ENCODE assay signal across 8 mouse cellular contexts in the genomic region with DNA sequence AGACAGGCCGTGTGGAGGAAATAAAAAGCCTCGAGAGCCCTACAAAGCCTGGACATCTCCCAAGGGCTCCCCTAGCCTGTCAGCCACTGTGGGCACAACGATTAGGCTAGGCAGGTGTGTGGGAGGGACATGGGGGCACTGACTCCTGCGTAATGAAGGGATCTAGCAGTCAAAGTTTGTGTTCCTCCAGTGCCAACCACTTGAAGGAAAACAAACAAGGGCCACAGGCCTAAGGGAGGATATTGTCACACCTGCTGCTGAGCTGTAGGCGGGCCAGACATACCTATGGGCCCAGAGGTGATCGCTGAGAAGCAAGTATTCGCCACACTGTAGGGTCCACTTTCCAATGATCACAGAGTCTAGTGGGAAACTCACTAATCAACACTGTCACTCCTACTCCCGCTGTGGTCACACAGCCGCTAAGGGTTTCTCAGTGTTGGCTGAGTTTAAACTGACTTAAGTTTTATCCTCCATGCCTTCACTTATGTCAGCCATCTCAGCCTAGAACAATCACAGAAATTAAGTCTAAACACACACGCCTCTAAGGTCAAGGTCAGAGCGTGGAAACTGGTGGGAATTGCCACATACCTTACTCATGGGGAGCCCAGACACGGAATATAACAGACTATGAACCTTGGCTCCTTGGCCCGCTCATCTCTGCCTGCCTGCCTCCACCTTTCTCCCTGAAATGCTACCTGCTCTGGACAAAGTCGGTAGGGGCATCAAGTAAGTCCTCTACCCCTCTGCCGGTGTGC. TPM values are rescaled to one million over a fixed set of nuclear protein-coding genes. Genes with fewer than 3 reads are reported as not detected.
A peak's percentile ranks its signal among the peaks of the same experiment; 100 is the strongest.
DNase-seq lines count a peak whose midpoint lies in the region; ATAC-seq and TF ChIP-seq lines count a peak whose summit lies in the region.

No protein-coding gene starts in this region.

- no peak for TF ChIP-seq POLR2A in brain, embryonic 14.5 days (IDR thresholded peaks at IDR 0.05; ENCODE audit: borderline replicate concordance, extremely low read depth, insufficient read depth, insufficient read length, poor library complexity, severe bottlenecking)

- peak overlapping the region; percentile 95 for H3K4me2 ChIP-seq in heart, embryonic 14.5 days (ENCODE audit: low read length)
- peak overlapping the region; percentile 81 for H3K4me2 ChIP-seq in hindbrain, postnatal 0 days (ENCODE audit: low read depth, low read length)
- H3K4me2 ChIP-seq in midbrain, embryonic 11.5 days: peak overlapping the region; percentile 82

- H3K9me3 ChIP-seq in heart, embryonic 14.5 days (ENCODE audit: control insufficient read depth, low read length): no peaks in the 10 kb centered on the region
- no peaks in the 10 kb centered on the region for H3K9me3 ChIP-seq in hindbrain, postnatal 0 days (ENCODE audit: low read length)
- H3K9me3 ChIP-seq in midbrain, embryonic 11.5 days (ENCODE audit: control insufficient read depth, low read length): no peaks in the 10 kb centered on the region

- H3K36me3 ChIP-seq in heart, embryonic 14.5 days (ENCODE audit: control insufficient read depth, insufficient read depth, low read length): peaks cover 7% of the 10 kb centered on the region
- H3K36me3 ChIP-seq in hindbrain, postnatal 0 days (ENCODE audit: insufficient read depth, low read length): no peaks in the 10 kb centered on the region; the same call in 1 of the 2 replicates
- no peaks in the 10 kb centered on the region; the same call in 1 of the 2 replicates for H3K36me3 ChIP-seq in midbrain, embryonic 11.5 days (ENCODE audit: control insufficient read depth, insufficient read depth, low read length)

- H3K27ac ChIP-seq in heart, embryonic 14.5 days (replicated peaks in 1 of 2; ENCODE audit: control insufficient read depth in 1 of 2, insufficient read depth in 1 of 2, low read depth in 2 of 2, low read length in 2 of 2): no peak overlapping the region
- H3K27ac ChIP-seq in hindbrain, postnatal 0 days: no peak overlapping the region
- no peak overlapping the region for H3K27ac ChIP-seq in midbrain, embryonic 11.5 days (ENCODE audit: low read depth, low read length)

- ATAC-seq in heart, embryonic 14.5 days (ENCODE audit: insufficient number of reproducible peaks, insufficient read depth, low FRiP score, low read depth): no peak
- ATAC-seq in hindbrain, postnatal 0 days: no peak
- no peak for ATAC-seq in midbrain, embryonic 11.5 days (ENCODE audit: low FRiP score)

- peaks cover 2 to 14% of the 10 kb centered on the region in 2 experiments for H3K4me1 ChIP-seq in heart, embryonic 14.5 days (ENCODE audit: control insufficient read depth in 2 of 2, insufficient read depth in 2 of 2, low read length in 2 of 2)
- H3K4me1 ChIP-seq in hindbrain, postnatal 0 days (ENCODE audit: insufficient read depth, low read length): peaks cover 11% of the 10 kb centered on the region; the same call in 1 of the 2 replicates
- peaks cover 12% of the 10 kb centered on the region for H3K4me1 ChIP-seq in midbrain, embryonic 11.5 days (ENCODE audit: control insufficient read depth, insufficient read depth, low read length)

- peak overlapping the region; percentile 44 to 45 for H3K4me3 ChIP-seq in heart, embryonic 14.5 days (ENCODE audit: control insufficient read depth in 1 of 2, insufficient read depth in 1 of 2, low read depth in 1 of 2, low read length in 2 of 2)
- H3K4me3 ChIP-seq in hindbrain, postnatal 0 days (ENCODE audit: low read length): peak overlapping the region; percentile 42
- H3K4me3 ChIP-seq in midbrain, embryonic 11.5 days (ENCODE audit: low read depth, low read length): peak overlapping the region; percentile 39; the same call in 1 of the 2 replicates

- no peak for TF ChIP-seq CTCF in brain, embryonic 14.5 days (IDR thresholded peaks at IDR 0.05; ENCODE audit: borderline replicate concordance, extremely low read depth, insufficient read depth, insufficient read length)
- TF ChIP-seq CTCF in hindbrain, postnatal 0 days (IDR thresholded peaks at IDR 0.05; ENCODE audit: low read depth): no peak

- DNase-seq in heart, adult 11 months: no peak
- DNase-seq in brain, embryonic 14.5 days (ENCODE audit: low read depth): peak; percentile 6
- DNase-seq in hindbrain, postnatal 0 days (ENCODE audit: low spot score): no peak
- DNase-seq in midbrain, embryonic 11.5 days (ENCODE audit: low spot score, missing footprints): no peak
- no peak for DNase-seq in thymus, postnatal 36 days
- DNase-seq in retina, postnatal 1 day: no peak
- no peak for DNase-seq in thymus, postnatal 14 days

- H3K27me3 ChIP-seq in heart, embryonic 14.5 days (ENCODE audit: control insufficient read depth, insufficient read depth, low read length): no peaks in the 10 kb centered on the region
- no peaks in the 10 kb centered on the region for H3K27me3 ChIP-seq in hindbrain, postnatal 0 days (ENCODE audit: insufficient read depth, low read length)
- H3K27me3 ChIP-seq in midbrain, embryonic 11.5 days (ENCODE audit: control insufficient read depth, insufficient read depth, low read length): peaks cover 2% of the 10 kb centered on the region; the same call in 1 of the 2 replicates

- H3K9ac ChIP-seq in heart, embryonic 14.5 days (ENCODE audit: low read length): peak overlapping the region; percentile 73
- H3K9ac ChIP-seq in hindbrain, postnatal 0 days (replicated peaks; ENCODE audit: low read length): peak overlapping the region; percentile 57
- H3K9ac ChIP-seq in midbrain, embryonic 11.5 days (ENCODE audit: low read length): peak overlapping the region; percentile 64

- 51% methylated on average over 15 of the region's 15 CpGs for WGBS in heart, embryonic 14.5 days
- 50% methylated on average over 15 of the region's 15 CpGs for WGBS in hindbrain, postnatal 0 days
- WGBS in midbrain, embryonic 11.5 days: 55% methylated on average over 15 of the region's 15 CpGs

RNA-seq across cellular contexts. Expression of gene Pld6, which starts 0.8 kb away (rescaled TPM):
- polyA plus RNA-seq in heart, embryonic 14.5 days (2014; fragmentation: Nextera tagmentation; extraction: Ambion mirVana): 1.6 and 2.0 TPM in 2 replicates
- 4.3 and 6.1 TPM in 2 replicates for polyA plus RNA-seq in brain, embryonic 14.5 days (2012; rRNA removed)
- 10.9 and 16.0 TPM in 2 replicates for total RNA-seq in hindbrain, postnatal 0 days (2014; rRNA removed)
- polyA plus RNA-seq in hindbrain, postnatal 0 days (2015; fragmentation: Nextera tagmentation; extraction: Ambion mirVana): 21.5 and 24.6 TPM in 2 replicates
- 0.36 and 0.79 TPM in 2 replicates for polyA plus RNA-seq in midbrain, embryonic 11.5 days (2014; fragmentation: Nextera tagmentation; extraction: Ambion mirVana)

RNA-seq across cellular contexts. Expression of gene Flcn, which starts 23.2 kb away (rescaled TPM):
- 30.3 and 34.3 TPM in 2 replicates for polyA plus RNA-seq in heart, embryonic 14.5 days (2014; fragmentation: Nextera tagmentation; extraction: Ambion mirVana)
- polyA plus RNA-seq in brain, embryonic 14.5 days (2012; rRNA removed): 46.1 and 58.8 TPM in 2 replicates
- total RNA-seq in hindbrain, postnatal 0 days (2014; rRNA removed): 42.8 and 43.5 TPM in 2 replicates
- polyA plus RNA-seq in hindbrain, postnatal 0 days (2015; fragmentation: Nextera tagmentation; extraction: Ambion mirVana): 28.4 and 28.8 TPM in 2 replicates
- 27.4 and 28.2 TPM in 2 replicates for polyA plus RNA-seq in midbrain, embryonic 11.5 days (2014; fragmentation: Nextera tagmentation; extraction: Ambion mirVana)

RNA-seq across cellular contexts. Expression of gene Nt5m, which starts 52.6 kb away (rescaled TPM):
- 38.8 and 40.1 TPM in 2 replicates for polyA plus RNA-seq in heart, embryonic 14.5 days (2014; fragmentation: Nextera tagmentation; extraction: Ambion mirVana)
- 57.5 and 63.4 TPM in 2 replicates for polyA plus RNA-seq in brain, embryonic 14.5 days (2012; rRNA removed)
- 85.4 and 101 TPM in 2 replicates for total RNA-seq in hindbrain, postnatal 0 days (2014; rRNA removed)
- polyA plus RNA-seq in hindbrain, postnatal 0 days (2015; fragmentation: Nextera tagmentation; extraction: Ambion mirVana): 88.4 and 89.1 TPM in 2 replicates
- 38.8 and 40.4 TPM in 2 replicates for polyA plus RNA-seq in midbrain, embryonic 11.5 days (2014; fragmentation: Nextera tagmentation; extraction: Ambion mirVana)

RNA-seq across cellular contexts. Expression of gene Cops3, which starts 53.0 kb away (rescaled TPM):
- 163 and 165 TPM in 2 replicates for polyA plus RNA-seq in heart, embryonic 14.5 days (2014; fragmentation: Nextera tagmentation; extraction: Ambion mirVana)
- 57.3 and 75.3 TPM in 2 replicates for polyA plus RNA-seq in brain, embryonic 14.5 days (2012; rRNA removed)
- 96.0 and 105 TPM in 2 replicates for total RNA-seq in hindbrain, postnatal 0 days (2014; rRNA removed)
- 153 and 158 TPM in 2 replicates for polyA plus RNA-seq in hindbrain, postnatal 0 days (2015; fragmentation: Nextera tagmentation; extraction: Ambion mirVana)
- polyA plus RNA-seq in midbrain, embryonic 11.5 days (2014; fragmentation: Nextera tagmentation; extraction: Ambion mirVana): 252 and 256 TPM in 2 replicates
